Mouse (Mus musculus) erythroid progenitor cell, adult 5-6 weeks (primary cell): ENCODE data around the gene Tmprss6. TPM values are rescaled to one million over a fixed set of nuclear protein-coding genes. Genes with fewer than 3 reads are reported as not detected.
A peak's percentile ranks its signal among the peaks of the same experiment; 100 is the strongest.

Source experiments
- ATAC-seq: replicated peaks from 2 replicates; pipeline ENCODE4 v1.8.0; 2016; ENCODE audit warnings: moderate number of reproducible peaks, mild to moderate bottlenecking, moderate TSS enrichment, inconsistent platforms; ENCODE audit not compliant: poor library complexity, low FRiP score, severe bottlenecking
- total RNA-seq, 2 experiments: library from RNA; stranded (forward) in 1 of 2; stranded (reverse) in 1 of 2; fragments of 150-400 nt in 1 of 2; fragments of 186-747, 209-891 nt in 1 of 2; gene quantifications; 2 replicates each; pipeline versions ENCODE4 v1.2.3 to v1.2.4; 2015 to 2017; ENCODE audit warnings: low replicate concordance in 2 of 2

The Tmprss6 gene
- total RNA-seq, 2 experiments from 2014 or later = not detected

DNA sequence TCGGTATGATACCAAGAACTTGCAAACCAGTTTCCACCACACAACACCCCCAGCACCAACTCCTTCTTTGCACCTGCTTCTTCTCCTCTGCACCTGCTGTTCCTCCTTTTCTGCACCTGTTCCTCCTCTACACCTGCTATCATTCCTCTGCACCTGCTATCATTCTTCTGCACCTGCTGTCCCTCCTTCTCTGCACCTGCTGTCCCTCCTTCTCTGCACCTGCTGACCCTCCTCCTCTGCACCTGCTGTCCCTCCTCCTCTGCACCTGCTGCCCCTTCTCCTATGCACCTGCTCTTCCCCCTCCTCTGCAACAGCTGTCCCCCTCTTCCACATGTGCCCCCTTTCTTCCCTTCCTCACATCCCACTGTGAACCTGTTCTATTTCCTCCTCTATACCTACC, 18.1 kb upstream of the Tmprss6 start:
- no peak for ATAC-seq

- no peak for ATAC-seq
Observed at GRCm38 (mm10) chr15:78483311-78483710, 14.9 kb upstream of the Tmprss6 start.

DNA sequence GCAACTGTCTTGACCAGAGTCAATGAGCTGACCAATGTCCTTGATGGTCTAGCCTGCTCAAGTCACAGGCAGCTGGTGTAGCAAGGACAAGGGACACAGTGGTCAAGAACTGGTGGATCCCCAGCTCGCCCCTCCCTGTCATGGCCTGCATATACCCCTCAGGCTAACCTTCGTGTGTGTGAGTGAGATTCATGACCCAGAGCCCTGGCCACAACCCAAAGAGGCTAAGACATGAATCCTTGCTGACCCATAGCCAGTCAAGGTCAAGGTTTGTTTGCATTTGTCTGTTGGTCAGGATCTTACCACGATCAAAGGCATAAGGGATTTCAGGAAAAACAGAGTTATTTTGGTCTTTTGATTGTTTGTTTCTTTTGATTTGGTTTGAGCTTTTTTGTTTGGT, 14.1 kb upstream of the Tmprss6 start:
- ATAC-seq = no peak

DNA sequence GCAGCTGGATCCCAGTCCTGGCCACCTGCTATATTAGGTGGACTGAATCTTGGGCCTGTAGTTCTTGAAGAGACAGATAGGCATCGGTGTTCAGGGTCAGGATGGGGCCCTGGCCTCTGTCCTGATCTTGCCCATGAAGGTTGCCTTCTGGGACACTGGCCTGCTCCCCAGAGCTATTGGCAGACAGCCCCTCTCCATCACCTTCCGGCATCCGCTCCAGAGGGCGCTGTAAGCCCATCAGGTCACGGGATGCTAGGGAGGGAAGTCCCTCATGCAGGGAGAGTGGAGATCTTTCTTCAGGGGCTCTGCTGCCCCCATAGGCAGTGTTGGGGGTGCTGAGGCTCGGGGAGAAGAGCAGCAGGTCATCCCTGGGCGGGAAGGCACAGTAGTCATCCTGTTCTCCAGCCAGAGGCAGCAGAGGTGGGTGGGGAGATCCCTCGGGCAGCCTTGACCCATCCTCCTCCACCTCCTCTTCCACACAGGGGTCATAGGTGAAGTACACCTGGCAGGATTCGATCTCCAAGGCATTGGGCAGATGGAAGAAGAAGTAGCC, 13.1 kb upstream of the Tmprss6 start:
- no peak for ATAC-seq

- ATAC-seq = no peak
Observed at GRCm38 (mm10) chr15:78480991-78481390, 12.6 kb upstream of the Tmprss6 start.

- no peak for ATAC-seq
Observed at GRCm38 (mm10) chr15:78480111-78480510, 11.7 kb upstream of the Tmprss6 start.

GRCm38 (mm10) chr15:78479470-78479869, 11.0 kb upstream of the Tmprss6 start:
- ATAC-seq = no peak

GRCm38 (mm10) chr15:78478073-78478472, 9.6 kb upstream of the Tmprss6 start:
- no peak for ATAC-seq

GRCm38 (mm10) chr15:78476878-78477277, 8.4 kb upstream of the Tmprss6 start:
- ATAC-seq = no peak

DNA sequence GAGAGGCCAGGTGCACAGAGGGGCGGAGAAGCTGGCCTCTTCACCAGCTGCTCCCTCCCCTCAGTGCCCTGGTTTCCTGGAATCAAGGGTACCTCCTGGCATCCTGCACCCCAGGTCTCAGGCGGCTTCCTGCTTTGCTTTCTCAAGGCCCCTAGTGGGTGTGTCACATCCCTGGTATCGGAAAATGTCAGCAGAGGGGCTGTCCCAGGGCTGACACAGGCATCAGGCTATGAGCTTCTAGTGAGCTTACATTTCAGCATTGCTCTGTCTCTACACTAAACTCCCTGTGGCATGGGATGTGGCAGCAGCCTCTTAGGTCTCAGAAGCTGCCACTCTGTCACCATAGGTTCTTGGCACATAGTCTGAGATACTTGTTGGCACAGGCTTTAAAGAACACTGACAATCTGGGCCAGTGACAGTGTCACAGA, 7.2 kb upstream of the Tmprss6 start:
- no peak for ATAC-seq

DNA sequence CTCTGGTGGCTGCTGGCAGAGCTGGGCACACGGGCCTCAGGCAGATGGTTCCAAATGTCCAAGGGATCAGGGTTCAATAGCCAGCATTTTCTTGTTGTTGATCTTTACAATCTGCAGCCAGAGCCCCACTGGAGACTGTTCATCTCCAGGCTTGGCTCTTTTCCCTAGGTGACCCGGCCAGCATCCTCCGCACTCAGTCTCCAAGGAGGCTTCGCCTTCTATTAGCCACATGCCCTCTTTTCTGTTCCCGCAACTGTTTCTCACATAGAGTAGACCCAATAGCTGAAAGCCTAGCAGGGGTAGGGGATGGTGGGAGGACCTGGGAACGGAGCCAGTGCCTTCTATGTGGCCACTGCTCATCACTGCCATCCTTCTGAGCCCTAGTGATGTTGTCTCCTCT, 5.0 kb upstream of the Tmprss6 start:
- ATAC-seq = no peak

- no peak for ATAC-seq
Observed at GRCm38 (mm10) chr15:78471902-78472301, 3.5 kb upstream of the Tmprss6 start.

- no peak for ATAC-seq
Observed at GRCm38 (mm10) chr15:78470495-78471276, 2.3 kb upstream of the Tmprss6 start.

DNA sequence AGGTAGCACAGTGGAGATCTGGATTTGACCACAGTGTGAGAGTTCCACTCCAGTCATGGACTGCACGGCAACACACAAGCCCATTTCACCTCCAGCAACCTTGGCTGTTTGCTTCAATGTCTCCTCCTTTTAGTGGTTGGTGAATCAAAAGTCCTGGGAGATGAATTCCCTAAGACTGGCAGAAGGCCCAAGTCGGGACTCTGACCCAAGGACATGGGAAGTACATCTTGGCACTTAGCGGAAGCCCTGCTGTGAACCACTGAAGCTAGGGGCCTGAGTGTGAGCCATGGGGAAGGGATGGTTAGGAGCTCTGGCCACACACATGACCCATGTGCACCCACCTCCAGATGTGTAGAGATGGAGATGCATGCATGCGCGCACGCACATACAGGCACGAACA, 864 bp downstream of the Tmprss6 start:
- ATAC-seq = no peak

DNA sequence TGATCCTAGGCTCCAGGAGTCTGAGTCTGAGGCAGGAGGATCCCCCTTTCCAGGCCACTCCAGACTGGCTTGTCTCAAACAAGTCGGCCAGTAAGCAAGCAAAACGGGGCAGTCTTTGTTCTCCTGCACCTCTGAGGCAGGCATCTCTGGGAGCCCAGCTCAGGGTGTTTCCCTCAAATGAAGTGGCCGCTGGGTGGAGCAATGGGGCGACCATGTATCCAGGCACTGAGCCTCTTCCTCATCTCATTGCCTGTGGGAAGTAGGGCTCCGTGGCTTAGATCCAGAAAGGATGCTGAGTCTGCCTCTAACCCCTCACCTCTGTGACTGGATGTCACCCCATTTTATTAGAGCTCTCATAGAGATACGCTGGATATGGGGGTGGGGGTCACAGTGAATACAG, 1.6 kb downstream of the Tmprss6 start:
- ATAC-seq = no peak

GRCm38 (mm10) chr15:78462981-78463380, 5.5 kb downstream of the Tmprss6 start:
- ATAC-seq = no peak

DNA sequence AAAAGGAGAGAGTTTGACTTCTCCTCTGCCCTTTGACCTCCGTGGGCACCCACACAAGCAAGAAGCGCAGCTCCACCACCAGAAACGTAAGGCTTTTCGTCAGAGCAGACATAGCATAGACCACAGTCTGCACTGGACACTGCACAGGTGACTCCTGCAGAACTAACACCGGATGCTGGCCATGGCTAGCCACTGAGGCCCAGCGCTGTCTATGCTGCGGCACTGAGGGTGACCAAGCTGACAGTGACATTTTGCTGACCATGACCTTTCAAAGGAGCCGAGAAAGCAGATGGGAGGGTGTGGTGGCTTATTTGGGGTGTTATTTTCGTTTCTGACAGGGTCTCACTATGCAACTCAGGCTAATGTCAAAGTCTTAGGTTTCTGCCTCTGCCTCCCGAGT, 11.2 kb downstream of the Tmprss6 start:
- no peak for ATAC-seq

GRCm38 (mm10) chr15:78456051-78456450, 12.4 kb downstream of the Tmprss6 start:
- no peak for ATAC-seq

DNA sequence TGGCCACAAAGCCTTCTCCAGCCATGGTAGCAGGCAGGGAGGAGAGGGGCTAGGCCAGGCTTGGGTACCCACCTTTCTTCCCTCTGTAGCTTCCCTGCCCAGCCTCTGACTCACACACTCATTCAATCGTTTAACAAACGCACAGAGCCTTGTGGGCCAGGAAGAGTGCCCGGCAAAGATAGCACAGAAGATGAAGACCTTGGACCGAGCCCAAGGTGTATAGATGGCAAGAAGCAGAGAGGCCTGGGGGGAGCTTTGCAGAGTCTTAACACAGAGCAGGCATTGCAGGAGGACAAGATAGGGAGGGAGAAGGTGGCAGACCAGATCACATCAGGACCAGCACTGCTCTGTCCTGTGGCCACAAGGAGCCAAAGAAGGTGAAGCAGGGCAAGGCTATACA, 13.3 kb downstream of the Tmprss6 start:
- peak; percentile 13; the same call in 1 of the 2 replicates for ATAC-seq

- no peak for ATAC-seq
Observed at GRCm38 (mm10) chr15:78452929-78453328, 15.5 kb downstream of the Tmprss6 start.

- ATAC-seq = no peak
Observed at GRCm38 (mm10) chr15:78451201-78451600, 17.2 kb downstream of the Tmprss6 start.

GRCm38 (mm10) chr15:78450419-78450768, 18.0 kb downstream of the Tmprss6 start:
- ATAC-seq = no peak
